ENCODE assay signal across 14 mouse cellular contexts in the genomic region with DNA sequence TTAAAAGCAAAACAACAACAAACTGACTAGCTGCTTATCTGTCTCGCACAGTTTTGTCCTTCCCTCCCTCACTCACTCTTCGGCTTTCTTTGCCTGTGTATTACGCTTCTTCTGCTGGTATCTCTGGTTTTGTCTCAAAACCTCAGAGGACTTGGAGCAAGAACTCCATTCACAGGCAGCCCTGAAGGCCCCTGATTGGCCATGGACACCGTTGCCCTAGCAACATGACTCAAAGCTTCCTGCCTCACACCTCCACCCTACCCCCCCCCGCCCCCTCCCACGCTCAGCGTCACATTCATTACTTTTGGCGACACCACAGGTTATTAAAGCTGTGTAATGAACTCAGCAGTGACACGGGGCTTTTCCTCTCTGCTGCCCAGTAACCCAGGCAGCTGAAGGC.
DNase-seq lines count a peak whose midpoint lies in the region; ATAC-seq lines count a peak whose summit lies in the region.
"Had no signal": no experiment of that assay in that cellular context is flagged by ENCODE, and none has a peak within 500 bp of the region (broad histone marks: within the 10 kb centered on the region; RNA-seq: fewer than 3 reads in every experiment).

No protein-coding gene starts in this region.

- no peak overlapping the region for H3K27ac ChIP-seq in forebrain, embryonic 11.5 days (ENCODE audit: low read depth, low read length)
- H3K27ac ChIP-seq in forebrain, embryonic 14.5 days (ENCODE audit: low read depth, low read length): no peak overlapping the region
- H3K27ac ChIP-seq in limb, embryonic 10.5 days: peak overlapping the region; percentile 91
- H3K27ac ChIP-seq: embryonic facial prominence, embryonic 15.5 days; heart, adult 2 months; liver, embryonic 12.5 days had no signal

- H3K4me2 ChIP-seq in forebrain, embryonic 11.5 days (ENCODE audit: low read depth, low read length, severe bottlenecking): no peak overlapping the region
- H3K4me2 ChIP-seq in forebrain, embryonic 14.5 days (ENCODE audit: low read length): no peak overlapping the region
- H3K4me2 ChIP-seq: embryonic facial prominence, embryonic 15.5 days; liver, embryonic 12.5 days had no signal

- H3K4me3 ChIP-seq in forebrain, embryonic 11.5 days (ENCODE audit: low read depth, low read length): no peak overlapping the region
- H3K4me3 ChIP-seq in forebrain, embryonic 14.5 days (ENCODE audit: low read depth, low read length): no peak overlapping the region
- no peak overlapping the region for H3K4me3 ChIP-seq in limb, embryonic 10.5 days
- H3K4me3 ChIP-seq: embryonic facial prominence, embryonic 15.5 days; heart, adult 2 months; liver, embryonic 12.5 days had no signal

- DNase-seq in forebrain, embryonic 11.5 days (ENCODE audit: low spot score): peak; percentile 55
- no peak for DNase-seq in forebrain, embryonic 14.5 days (ENCODE audit: low spot score)
- peak; percentile 66 for DNase-seq in right cerebral cortex, adult 18-20 months
- DNase-seq in right cerebral cortex, postnatal 14 days: no peak
- DNase-seq in limb, embryonic 10.5 days (ENCODE audit: low spot score): peak; percentile 54
- peak; percentile 49 to 55 for DNase-seq in thymus, postnatal 10 days (ENCODE audit: low spot score in 2 of 2)
- no peak for DNase-seq in layer of hippocampus, postnatal 25 days (ENCODE audit: extremely low spot score in 1 of 2, low spot score in 1 of 2)
- DNase-seq: cerebellum, postnatal 25 days; heart, adult 2 months; heart, postnatal 36 days; kidney, adult 9 months had no signal

- ATAC-seq in forebrain, embryonic 11.5 days (replicated peaks; ENCODE audit: low FRiP score): no peak
- no peak for ATAC-seq in forebrain, embryonic 14.5 days
- ATAC-seq in monocyte, adult 5-6 weeks (replicated peaks; ENCODE audit: insufficient number of reproducible peaks, low FRiP score, low TSS enrichment, poor library complexity, severe bottlenecking): no peak
- ATAC-seq: liver, embryonic 12.5 days had no signal

- no peaks in the 10 kb centered on the region for H3K9me3 ChIP-seq in forebrain, embryonic 11.5 days (ENCODE audit: control insufficient read depth, low read length)
- no peaks in the 10 kb centered on the region for H3K9me3 ChIP-seq in forebrain, embryonic 14.5 days (replicated peaks; ENCODE audit: control insufficient read depth, low read length)
- no peaks in the 10 kb centered on the region for H3K9me3 ChIP-seq in limb, embryonic 10.5 days (replicated peaks)
- H3K9me3 ChIP-seq: embryonic facial prominence, embryonic 15.5 days; liver, embryonic 12.5 days had no signal

- no peak overlapping the region for H3K9ac ChIP-seq in forebrain, embryonic 11.5 days (ENCODE audit: low read length)
- H3K9ac ChIP-seq in forebrain, embryonic 14.5 days (ENCODE audit: low read length): no peak overlapping the region
- H3K9ac ChIP-seq: embryonic facial prominence, embryonic 15.5 days; liver, embryonic 12.5 days had no signal

- no peaks in the 10 kb centered on the region for H3K27me3 ChIP-seq in forebrain, embryonic 11.5 days (ENCODE audit: control insufficient read depth, insufficient read depth, low read length)
- no peaks in the 10 kb centered on the region for H3K27me3 ChIP-seq in forebrain, embryonic 14.5 days (replicated peaks; ENCODE audit: control insufficient read depth, insufficient read depth, low read length)
- no peaks in the 10 kb centered on the region for H3K27me3 ChIP-seq in limb, embryonic 10.5 days (ENCODE audit: low read depth, poor library complexity, severe bottlenecking)
- H3K27me3 ChIP-seq: embryonic facial prominence, embryonic 15.5 days; liver, embryonic 12.5 days had no signal

- no peaks in the 10 kb centered on the region for H3K36me3 ChIP-seq in forebrain, embryonic 11.5 days (ENCODE audit: control insufficient read depth, insufficient read depth, low read length)
- H3K36me3 ChIP-seq in forebrain, embryonic 14.5 days (ENCODE audit: control insufficient read depth, insufficient read depth, low read length): no peaks in the 10 kb centered on the region
- no peaks in the 10 kb centered on the region for H3K36me3 ChIP-seq in limb, embryonic 10.5 days
- H3K36me3 ChIP-seq: embryonic facial prominence, embryonic 15.5 days; liver, embryonic 12.5 days had no signal

- no peaks in the 10 kb centered on the region for H3K4me1 ChIP-seq in forebrain, embryonic 11.5 days (replicated peaks; ENCODE audit: control insufficient read depth, insufficient read depth, low read length)
- H3K4me1 ChIP-seq in forebrain, embryonic 14.5 days (ENCODE audit: control insufficient read depth, insufficient read depth, low read length): no peaks in the 10 kb centered on the region
- peaks cover 72% of the 10 kb centered on the region for H3K4me1 ChIP-seq in limb, embryonic 10.5 days

- 61% methylated on average over 9 of the region's 9 CpGs for WGBS in forebrain, embryonic 11.5 days
- 52% methylated on average over 9 of the region's 9 CpGs for WGBS in forebrain, embryonic 14.5 days
- 56% methylated on average over 9 of the region's 9 CpGs for WGBS in limb, embryonic 10.5 days

Comparison
In these comparisons a context has a peak if more than half of its experiments do, and no peak if none do; other contexts are left out.
1. DNase-seq: peak in forebrain, embryonic 11.5 days (single experiment), right cerebral cortex, adult 18-20 months (single experiment), limb, embryonic 10.5 days (single experiment) and thymus, postnatal 10 days (2 of 2); none in forebrain, embryonic 14.5 days (single experiment), right cerebral cortex, postnatal 14 days (single experiment) and layer of hippocampus, postnatal 25 days (0 of 2).